Mouse (Mus musculus): ENCODE measurements at regions not wholly inside any gene's neighbourhood (a gene's known extent, or its start where the extent isn't known, plus 50 kb on each side); places are given as distances from the start of the nearest gene placed in this dataset.

- TF ChIP-seq EP300 (IDR thresholded peaks at IDR 0.05; ENCODE audit: low read depth) (no peak), CTCF (IDR thresholded peaks at IDR 0.05; ENCODE audit: low read depth) (no peak)
Observed at GRCm38 (mm10) chr5:67544028-67544589, 63.6 kb upstream of the Shisa3 start.

Measured in liver, postnatal 0 days (tissue).